Comparison of ENCODE assay signal across 17 mouse cellular contexts in genomic region chr12:58947879-58948278, GRCm38 (mm10).
DNase-seq lines count a peak whose midpoint lies in the region; ATAC-seq and TF ChIP-seq lines count a peak whose summit lies in the region.
"Had no signal": no experiment of that assay in that cellular context is flagged by ENCODE, and none has a peak within 500 bp of the region (broad histone marks: within the 10 kb centered on the region; RNA-seq: fewer than 3 reads in every experiment).

No protein-coding gene starts in this region.

- no peak for TF ChIP-seq EP300 in heart, adult 2 months (IDR thresholded peaks at IDR 0.05; ENCODE audit: insufficient read depth, low read depth, low read length)

- no peaks in the 10 kb centered on the region for H3K79me2 ChIP-seq in heart, adult 2 months (replicated peaks; ENCODE audit: control insufficient read depth, insufficient read depth, low read length)

- peak; percentile 67 for DNase-seq in heart, embryonic 10.5 days (ENCODE audit: low spot score)
- no peak for DNase-seq in heart, adult 18-20 months
- no peak for DNase-seq in heart, adult 2 months
- DNase-seq in heart, postnatal 25 days (ENCODE audit: low spot score) = no peak
- DNase-seq in brain, adult 2 months (ENCODE audit: low read depth, low spot score) = peak; percentile 40
- DNase-seq in thymus, postnatal 36 days = no peak
- DNase-seq: adrenal gland, adult 8-10 months had no signal

- H3K4me2 ChIP-seq in heart, embryonic 13.5 days = peak overlapping the region; percentile 0; the same call in 1 of the 2 replicates
- H3K4me2 ChIP-seq in heart, embryonic 16.5 days (ENCODE audit: low read depth, low read length) = peak overlapping the region; percentile 16; the same call in 1 of the 2 replicates
- H3K4me2 ChIP-seq: forebrain, embryonic 13.5 days; hindbrain, embryonic 14.5 days had no signal

- no peaks in the 10 kb centered on the region for H3K9me3 ChIP-seq in heart, embryonic 10.5 days
- no peaks in the 10 kb centered on the region for H3K9me3 ChIP-seq in heart, embryonic 13.5 days
- H3K9me3 ChIP-seq in heart, embryonic 16.5 days (replicated peaks; ENCODE audit: control insufficient read depth, low read length) = no peaks in the 10 kb centered on the region
- H3K9me3 ChIP-seq: forebrain, embryonic 10.5 days; forebrain, embryonic 13.5 days had no signal

- no peak for TF ChIP-seq POLR2A in heart, adult 2 months (IDR thresholded peaks at IDR 0.05; ENCODE audit: insufficient read depth, low read depth, low read length)

- H3K9ac ChIP-seq in heart, embryonic 13.5 days = no peak overlapping the region
- no peak overlapping the region for H3K9ac ChIP-seq in heart, adult 2 months (ENCODE audit: low read depth, low read length)
- no peak overlapping the region for H3K9ac ChIP-seq in heart, embryonic 16.5 days (ENCODE audit: low read length)
- H3K9ac ChIP-seq: forebrain, embryonic 13.5 days; hindbrain, embryonic 14.5 days had no signal

- no peak for TF ChIP-seq CTCF in heart, adult 2 months (IDR thresholded peaks at IDR 0.05)

- H3K27me3 ChIP-seq in heart, embryonic 10.5 days (ENCODE audit: insufficient read depth, poor library complexity, severe bottlenecking) = no peaks in the 10 kb centered on the region
- H3K27me3 ChIP-seq in heart, embryonic 13.5 days (replicated peaks) = no peaks in the 10 kb centered on the region
- H3K27me3 ChIP-seq in heart, adult 2 months (ENCODE audit: control insufficient read depth, insufficient read depth, low read length) = no peaks in the 10 kb centered on the region
- H3K27me3 ChIP-seq in heart, embryonic 16.5 days (ENCODE audit: control insufficient read depth, insufficient read depth, low read length) = no peaks in the 10 kb centered on the region
- H3K27me3 ChIP-seq: forebrain, embryonic 13.5 days had no signal

- no peaks in the 10 kb centered on the region for H3K4me1 ChIP-seq in heart, embryonic 10.5 days
- peaks cover 9% of the 10 kb centered on the region for H3K4me1 ChIP-seq in heart, embryonic 13.5 days
- no peaks in the 10 kb centered on the region for H3K4me1 ChIP-seq in heart, adult 2 months (ENCODE audit: control insufficient read depth, insufficient read depth, low read length)
- peaks cover 4% of the 10 kb centered on the region; the same call in 1 of the 2 replicates for H3K4me1 ChIP-seq in heart, embryonic 16.5 days (ENCODE audit: control insufficient read depth, insufficient read depth, low read length)
- H3K4me1 ChIP-seq: forebrain, embryonic 10.5 days; forebrain, embryonic 13.5 days had no signal

- no peak overlapping the region for H3K4me3 ChIP-seq in heart, embryonic 10.5 days
- H3K4me3 ChIP-seq in heart, embryonic 13.5 days = no peak overlapping the region
- no peak overlapping the region for H3K4me3 ChIP-seq in heart, adult 2 months
- H3K4me3 ChIP-seq in heart, embryonic 16.5 days (ENCODE audit: low read length) = no peak overlapping the region
- H3K4me3 ChIP-seq: forebrain, embryonic 10.5 days; forebrain, embryonic 13.5 days; gastrocnemius, adult 2 months had no signal

- ATAC-seq in heart, embryonic 13.5 days (ENCODE audit: extremely low read depth, insufficient number of reproducible peaks, low FRiP score, low TSS enrichment) = peak; percentile 58; the same call in 1 of the 2 replicates
- 0 out of 2 replicates have a peak, but pooled peaks have one; percentile 32 for ATAC-seq in heart, embryonic 16.5 days (replicated peaks; ENCODE audit: extremely low read depth, insufficient read depth, low FRiP score)
- ATAC-seq: activated CD4-positive, CD25-positive, alpha-beta regulatory T cell, adult 4 months; CD4-positive, CD25-positive, alpha-beta regulatory T cell, adult 4 months; forebrain, embryonic 13.5 days; hindbrain, postnatal 0 days; intestine, embryonic 16.5 days had no signal

- 45% methylated on average over 6 of the region's 6 CpGs for WGBS in heart, embryonic 10.5 days
- WGBS in heart, embryonic 13.5 days = 37% methylated on average over 6 of the region's 6 CpGs
- 60% methylated on average over 6 of the region's 6 CpGs for WGBS in heart, adult 2 months
- WGBS in heart, embryonic 16.5 days = 39% methylated on average over 6 of the region's 6 CpGs

- intact Hi-C loops in heart, adult 2 months (cut with DNase I) = loop anchor here (5.0 kb wide), 1 partner anchor 1121 kb away; no protein-coding TSS in a partner anchor
- intact Hi-C loops in heart, postnatal 25 days (cut with DNase I) = loop anchor here (5.0 kb wide), 1 partner anchor 1121 kb away; no protein-coding TSS in a partner anchor

- H3K27ac ChIP-seq in heart, embryonic 10.5 days = 0 out of 2 replicates have a peak overlapping the region, but pooled peaks have one; percentile 56
- H3K27ac ChIP-seq in heart, embryonic 13.5 days (replicated peaks) = peak overlapping the region; percentile 58
- no peak overlapping the region for H3K27ac ChIP-seq in heart, adult 2 months
- peak overlapping the region; percentile 56; the same call in 1 of the 2 replicates for H3K27ac ChIP-seq in heart, embryonic 16.5 days (ENCODE audit: low read length)
- H3K27ac ChIP-seq: forebrain, embryonic 10.5 days; forebrain, embryonic 13.5 days; gastrocnemius, adult 2 months; hindbrain, embryonic 14.5 days; hindbrain, postnatal 0 days had no signal

- H3K36me3 ChIP-seq in heart, embryonic 10.5 days = no peaks in the 10 kb centered on the region
- H3K36me3 ChIP-seq in heart, embryonic 13.5 days = no peaks in the 10 kb centered on the region
- H3K36me3 ChIP-seq in heart, adult 2 months (ENCODE audit: control insufficient read depth, insufficient read depth, low read length) = no peaks in the 10 kb centered on the region
- no peaks in the 10 kb centered on the region for H3K36me3 ChIP-seq in heart, embryonic 16.5 days (ENCODE audit: control insufficient read depth, insufficient read depth)
- H3K36me3 ChIP-seq: forebrain, embryonic 10.5 days had no signal

Comparison
In these comparisons a context has a peak if more than half of its experiments do, and no peak if none do; other contexts are left out.
1. DNase-seq: peak in heart, embryonic 10.5 days (single experiment) and brain, adult 2 months (single experiment); none in heart, adult 18-20 months (0 of 2), heart, adult 2 months (0 of 2), heart, postnatal 25 days (single experiment) and thymus, postnatal 36 days (0 of 2).